Mouse (Mus musculus) heart, embryonic 10.5 days (tissue): ENCODE data around the gene Emp2. TPM values are rescaled to one million over a fixed set of nuclear protein-coding genes. Genes with fewer than 3 reads are reported as not detected.
A peak's percentile ranks its signal among the peaks of the same experiment; 100 is the strongest.

Experiments
- DNase-seq: peaks from one replicate; pipeline ENCODE4 v3.0.0-alpha.2; 2017; ENCODE audit warnings: low spot score
- H3K27ac ChIP-seq: fragments of 300-500 bp; sonication (generic); 2 replicates; pipeline ENCODE4 v1.5.1; 2016; ENCODE audit warnings: mild to moderate bottlenecking
- H3K27me3 ChIP-seq: fragments of 300-500 bp; sonication (generic); 2 replicates; pipeline ENCODE4 v1.6.1; 2016; ENCODE audit warnings: mild to moderate bottlenecking; ENCODE audit not compliant: poor library complexity, insufficient read depth, severe bottlenecking
- H3K36me3 ChIP-seq: fragments of 300-500 bp; sonication (generic); 2 replicates; pipeline ENCODE4 v1.6.1; 2016; ENCODE audit warnings: mild to moderate bottlenecking, moderate library complexity
- H3K4me1 ChIP-seq: fragments of 300-500 bp; sonication (generic); 2 replicates; pipeline ENCODE4 v1.6.1; 2016; ENCODE audit warnings: mild to moderate bottlenecking
- H3K4me3 ChIP-seq: fragments of 300-500 bp; sonication (generic); 2 replicates; pipeline ENCODE4 v1.5.1; 2016; ENCODE audit warnings: mild to moderate bottlenecking, moderate library complexity
- H3K9me3 ChIP-seq: fragments of 300-500 bp; sonication (generic); 2 replicates; pipeline ENCODE4 v1.6.1; 2016; ENCODE audit warnings: mild to moderate bottlenecking, moderate library complexity
- WGBS: fragments of 180-500 bp; shearing (Covaris S2); methylation state at CpG from one replicate; pipeline ENCODE4 v1.1.7; 2016; 5-methylcytosine and 5-hydroxymethylcytosine counted together
- polyA plus RNA-seq: library from polyadenylated mRNA; unstranded; fragments of >200 nt; fragmentation: Nextera tagmentation; extraction: Ambion mirVana; gene quantifications from 2 replicates; pipeline ENCODE4 v1.2.1, GENCODE M21; 2016

Gene Emp2
- polyA plus RNA-seq, 1 experiment from 2014 or later, result 22.3 TPM

GRCm38 (mm10) chr16:10311086-10311485 lies 2.7 kb downstream of the Emp2 start:
- WGBS, result 26% methylated on average over 3 of the region's 3 CpGs
- Histone ChIP-seq H3K27ac (peak overlapping the region; percentile 76), H3K4me1 (peaks cover 38% of the 10 kb centered on the region), H3K4me3 (no peak overlapping the region; the same call in 1 of the 2 replicates), H3K36me3 (no peaks in the 10 kb centered on the region), H3K9me3 (no peaks in the 10 kb centered on the region), H3K27me3 (peaks cover 16% of the 10 kb centered on the region; the same call in 1 of the 2 replicates)
- DNase-seq, result no peak

GRCm38 (mm10) chr16:10310507-10310906 lies 3.3 kb downstream of the Emp2 start:
- H3K4me1 ChIP-seq, result peaks cover 38% of the 10 kb centered on the region
- H3K4me3 ChIP-seq, result no peak overlapping the region
- H3K9me3 ChIP-seq, result no peaks in the 10 kb centered on the region
- no peaks in the 10 kb centered on the region for H3K36me3 ChIP-seq
- H3K27ac ChIP-seq, result 0 out of 2 replicates have a peak overlapping the region, but pooled peaks have one; percentile 76
- WGBS, result 61% methylated on average over 5 of the region's 5 CpGs
- no peak for DNase-seq
- H3K27me3 ChIP-seq, result peaks cover 16% of the 10 kb centered on the region; the same call in 1 of the 2 replicates

- no peak overlapping the region for H3K4me3 ChIP-seq
- H3K4me1 ChIP-seq, result peaks cover 32% of the 10 kb centered on the region
- DNase-seq, result no peak
- H3K9me3 ChIP-seq, result no peaks in the 10 kb centered on the region
- peaks cover 4% of the 10 kb centered on the region; the same call in 1 of the 2 replicates for H3K27me3 ChIP-seq
- no peak overlapping the region for H3K27ac ChIP-seq
- 77% methylated on average over 5 of the region's 5 CpGs for WGBS
- no peaks in the 10 kb centered on the region for H3K36me3 ChIP-seq
Measured at GRCm38 (mm10) chr16:10307351-10307750, 6.4 kb downstream of the Emp2 start.

GRCm38 (mm10) chr16:10306101-10306500 lies 7.7 kb downstream of the Emp2 start:
- WGBS, result 66% methylated on average over 3 of the region's 3 CpGs
- Histone ChIP-seq H3K4me1 (peaks cover 20% of the 10 kb centered on the region), H3K27me3 (no peaks in the 10 kb centered on the region), H3K36me3 (no peaks in the 10 kb centered on the region), H3K27ac (no peak overlapping the region), H3K9me3 (no peaks in the 10 kb centered on the region), H3K4me3 (no peak overlapping the region)
- DNase-seq, result no peak

GRCm38 (mm10) chr16:10301337-10301736 lies 12.4 kb downstream of the Emp2 start:
- H3K4me1 ChIP-seq, result peaks cover 26% of the 10 kb centered on the region
- H3K36me3 ChIP-seq, result no peaks in the 10 kb centered on the region
- H3K9me3 ChIP-seq, result no peaks in the 10 kb centered on the region
- no peak for DNase-seq
- no peaks in the 10 kb centered on the region for H3K27me3 ChIP-seq
- no peak overlapping the region for H3K27ac ChIP-seq
- WGBS, result 67% methylated on average over 3 of the region's 3 CpGs
- no peak overlapping the region for H3K4me3 ChIP-seq

- no peak overlapping the region for H3K4me3 ChIP-seq
Measured at GRCm38 (mm10) chr16:10300231-10301186, 13.3 kb downstream of the Emp2 start.

GRCm38 (mm10) chr16:10299637-10300036 lies 14.1 kb downstream of the Emp2 start:
- H3K36me3 ChIP-seq, result no peaks in the 10 kb centered on the region
- 25% methylated on average over 8 of the region's 8 CpGs for WGBS
- H3K27ac ChIP-seq, result peak overlapping the region; percentile 67; the same call in 1 of the 2 replicates
- H3K27me3 ChIP-seq, result no peaks in the 10 kb centered on the region
- DNase-seq, result no peak
- H3K9me3 ChIP-seq, result no peaks in the 10 kb centered on the region
- H3K4me1 ChIP-seq, result peaks cover 22% of the 10 kb centered on the region
- H3K4me3 ChIP-seq, result no peak overlapping the region

More at GRCm38 (mm10) chr16:10300231-10301186, 13.3 kb downstream of the Emp2 start:
- H3K27me3 ChIP-seq, result no peaks in the 10 kb centered on the region
- H3K9me3 ChIP-seq, result no peaks in the 10 kb centered on the region
- 0 out of 2 replicates have a peak overlapping the region, but pooled peaks have one; percentile 67 for H3K27ac ChIP-seq
- WGBS, result 75% methylated on average over 3 of the region's 3 CpGs
- no peaks in the 10 kb centered on the region for H3K36me3 ChIP-seq
- H3K4me1 ChIP-seq, result peaks cover 26% of the 10 kb centered on the region
- DNase-seq, result no peak

- WGBS, result 86% methylated on average over 10 of the region's 10 CpGs
- DNase-seq, result no peak
- Histone ChIP-seq H3K4me3 (no peak overlapping the region), H3K27me3 (no peaks in the 10 kb centered on the region), H3K27ac (no peak overlapping the region), H3K36me3 (no peaks in the 10 kb centered on the region), H3K4me1 (peaks cover 15% of the 10 kb centered on the region), H3K9me3 (no peaks in the 10 kb centered on the region)
Measured at GRCm38 (mm10) chr16:10297696-10298644, 15.8 kb downstream of the Emp2 start.

- 83% methylated on average over 6 of the region's 6 CpGs for WGBS
- no peaks in the 10 kb centered on the region for H3K4me1 ChIP-seq
- no peak for DNase-seq
- no peaks in the 10 kb centered on the region for H3K27me3 ChIP-seq
- peaks cover 25% of the 10 kb centered on the region for H3K36me3 ChIP-seq
- H3K9me3 ChIP-seq, result no peaks in the 10 kb centered on the region
- no peak overlapping the region for H3K4me3 ChIP-seq
- H3K27ac ChIP-seq, result no peak overlapping the region
Measured at GRCm38 (mm10) chr16:10288115-10288514, 25.7 kb downstream of the Emp2 start.

- H3K4me3 ChIP-seq, result no peak overlapping the region
- no peak overlapping the region for H3K27ac ChIP-seq
- DNase-seq, result no peak
- H3K36me3 ChIP-seq, result peaks cover 26% of the 10 kb centered on the region
- no peaks in the 10 kb centered on the region for H3K9me3 ChIP-seq
- H3K27me3 ChIP-seq, result no peaks in the 10 kb centered on the region
- 77% methylated on average over 9 of the region's 9 CpGs for WGBS
- H3K4me1 ChIP-seq, result no peaks in the 10 kb centered on the region
Measured at GRCm38 (mm10) chr16:10286513-10287268, 27.1 kb downstream of the Emp2 start.

GRCm38 (mm10) chr16:10281890-10282289 lies 31.9 kb downstream of the Emp2 start:
- Histone ChIP-seq H3K4me3 (no peak overlapping the region), H3K27me3 (no peaks in the 10 kb centered on the region), H3K4me1 (no peaks in the 10 kb centered on the region), H3K9me3 (no peaks in the 10 kb centered on the region), H3K27ac (no peak overlapping the region), H3K36me3 (peaks cover 21% of the 10 kb centered on the region; the same call in 1 of the 2 replicates)
- 69% methylated on average over 3 of the region's 3 CpGs for WGBS
- no peak for DNase-seq
